Mouse (Mus musculus): ENCODE measurements around the gene Lyst.
"Not testable (repeated sequence)": the region's sequence is repeated elsewhere in the genome, so short reads cannot be mapped to it uniquely, and the experiment has no call there.

DNA sequence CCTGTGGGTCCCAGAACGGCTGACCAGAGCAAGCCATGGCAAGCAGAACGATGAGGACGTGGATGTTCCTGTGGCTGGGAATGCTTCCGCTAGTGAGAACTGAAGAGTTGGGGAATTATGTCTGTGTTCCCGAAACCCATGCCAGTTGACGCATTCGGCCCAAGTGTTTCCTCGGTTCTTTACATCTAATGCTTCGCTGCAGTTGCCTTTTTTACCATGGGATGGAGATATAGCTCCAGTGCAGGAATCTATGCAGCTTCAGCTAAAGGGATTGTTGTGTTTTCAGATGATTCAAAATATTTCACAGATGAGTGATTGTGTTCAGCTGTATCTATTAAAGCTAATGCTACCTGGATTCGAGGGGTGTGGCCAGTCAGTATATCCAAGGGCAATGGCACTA, 47.1 kb upstream of the Lyst start:
- TF ChIP-seq POLR2A (IDR thresholded peaks at IDR 0.05; ENCODE audit: low read depth, low read length); CTCF (IDR thresholded peaks at IDR 0.05; ENCODE audit: borderline replicate concordance, insufficient read depth, low read length): not testable (repeated sequence)

Data from embryonic fibroblast, embryonic 13.5 days (primary cell).